In the genomic region with DNA sequence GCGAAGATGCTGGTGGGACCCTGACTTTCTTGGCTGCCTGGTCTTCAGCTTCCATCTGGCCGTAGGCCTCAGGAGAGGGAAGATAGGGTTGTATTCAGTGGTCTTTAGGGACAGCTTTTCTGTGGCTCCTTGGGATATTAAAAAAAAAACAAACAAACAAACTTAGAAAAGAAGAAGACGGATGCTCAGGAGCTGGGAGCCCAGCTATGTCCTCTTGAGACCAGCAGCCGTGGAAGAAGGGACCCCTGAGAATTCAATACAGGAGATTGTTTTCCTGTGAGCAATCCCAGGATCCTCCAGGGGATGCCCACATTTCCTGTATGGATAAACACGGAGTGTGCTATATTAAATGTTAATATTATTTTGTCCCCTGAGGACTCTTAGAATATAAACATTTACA, we compare ENCODE assay signal across 16 mouse cellular contexts. TPM values are rescaled to one million over a fixed set of nuclear protein-coding genes. Genes with fewer than 3 reads are reported as not detected.
"Had no signal": no experiment of that assay in that cellular context is flagged by ENCODE, and none has a peak within 500 bp of the region (broad histone marks: within the 10 kb centered on the region; RNA-seq: fewer than 3 reads in every experiment).

No protein-coding gene starts in this region.

- H3K27me3 ChIP-seq: neural tube, embryonic 15.5 days; stomach, embryonic 15.5 days had no signal

- H3K9me3 ChIP-seq: neural tube, embryonic 15.5 days; stomach, embryonic 15.5 days had no signal

- H3K36me3 ChIP-seq: neural tube, embryonic 15.5 days; stomach, embryonic 15.5 days had no signal

- DNase-seq: retina, postnatal 1 day; right cerebral cortex, adult 18-20 months; right cerebral cortex, postnatal 14 days; right cerebral cortex, postnatal 25 days; right cerebral cortex, postnatal 4 days; spleen, adult 18-20 months; thymus, adult 18-20 months; thymus, adult 2 months; thymus, postnatal 14 days; thymus, postnatal 25 days; thymus, postnatal 36 days; thymus, postnatal 4 days had no signal

- H3K4me1 ChIP-seq: stomach, embryonic 15.5 days had no signal

- H3K27ac ChIP-seq: neural tube, embryonic 15.5 days; stomach, embryonic 15.5 days; stomach, postnatal 0 days had no signal

- H3K4me3 ChIP-seq: neural tube, embryonic 15.5 days; stomach, embryonic 15.5 days had no signal

- H3K9ac ChIP-seq: neural tube, embryonic 15.5 days; stomach, embryonic 15.5 days had no signal

- H3K4me2 ChIP-seq: neural tube, embryonic 15.5 days; stomach, embryonic 15.5 days had no signal

RNA-seq across cellular contexts. Expression of gene Hsd17b2, which starts 26.5 kb away (rescaled TPM):
- polyA plus RNA-seq: spleen, adult 2 months had no signal
